Mouse (Mus musculus) limb, embryonic 13.5 days (tissue): ENCODE measurements at regions not wholly inside any gene's neighbourhood (a gene's known extent, or its start where the extent isn't known, plus 50 kb on each side); places are given as distances from the start of the nearest gene placed in this dataset.
"Not testable (repeated sequence)": the region's sequence is repeated elsewhere in the genome, so short reads cannot be mapped to it uniquely, and the experiment has no call there.

ENCODE experiments used
- ATAC-seq: fragments of 200-750 bp; cut with Nextera tagmentation; 2 replicates; pipeline ENCODE4 v1.8.0; 2017; ENCODE audit warnings: low read depth, moderate number of reproducible peaks, moderate TSS enrichment; ENCODE audit not compliant: low FRiP score
- H3K27ac ChIP-seq: fragments of 300-500 bp; sonication (generic); 2 replicates; pipeline ENCODE4 v1.5.1; 2015; ENCODE audit warnings: inconsistent platforms, mild to moderate bottlenecking, moderate library complexity
- H3K27me3 ChIP-seq: fragments of 300-500 bp; sonication (generic); 2 replicates; pipeline ENCODE4 v1.6.1; 2015; ENCODE audit warnings: mild to moderate bottlenecking, inconsistent platforms
- H3K36me3 ChIP-seq: fragments of 300-500 bp; sonication (generic); 2 replicates; pipeline ENCODE4 v1.6.1; 2015; ENCODE audit warnings: inconsistent platforms, mild to moderate bottlenecking, moderate library complexity
- H3K4me1 ChIP-seq: fragments of 300-500 bp; sonication (generic); 2 replicates; pipeline ENCODE4 v1.6.1; 2015; ENCODE audit warnings: inconsistent platforms
- H3K4me2 ChIP-seq: fragments of 300-500 bp; sonication (generic); replicated peaks from 2 replicates; pipeline ENCODE4 v1.6.1; 2015; ENCODE audit warnings: inconsistent platforms, mild to moderate bottlenecking, moderate library complexity
- H3K4me3 ChIP-seq: fragments of 300-500 bp; sonication (generic); 2 replicates; pipeline ENCODE4 v1.5.1; 2015; ENCODE audit warnings: moderate library complexity, mild to moderate bottlenecking, inconsistent platforms
- H3K9ac ChIP-seq: fragments of 300-500 bp; sonication (generic); 2 replicates; pipeline ENCODE4 v1.6.1; 2015; ENCODE audit warnings: mild to moderate bottlenecking, inconsistent platforms
- H3K9me3 ChIP-seq: fragments of 300-500 bp; sonication (generic); 2 replicates; pipeline ENCODE4 v1.6.1; 2016; ENCODE audit warnings: inconsistent platforms
- WGBS: fragments of 180-500 bp; shearing (Covaris S2); methylation state at CpG from one replicate; pipeline ENCODE4 v1.1.7; 2015; 5-methylcytosine and 5-hydroxymethylcytosine counted together

DNA sequence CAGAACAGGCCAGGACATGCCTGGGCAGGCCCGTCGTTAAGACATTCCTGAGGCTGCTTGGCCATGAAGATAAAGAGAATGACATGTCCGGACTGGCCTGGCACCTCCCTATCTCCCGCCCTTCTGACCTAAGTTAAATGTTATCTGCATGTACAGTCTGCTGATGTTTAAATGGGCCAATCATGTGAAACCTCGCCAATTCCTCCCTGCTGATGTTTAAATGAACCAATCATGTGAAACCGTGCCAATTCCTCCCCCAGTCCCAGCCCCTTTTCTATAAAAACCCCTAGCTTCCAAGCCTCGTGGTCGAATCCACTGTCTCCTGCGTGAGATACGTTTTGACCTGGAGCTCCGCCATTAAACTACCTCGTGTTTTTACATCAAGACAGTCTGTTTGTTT lies 119.5 kb upstream of the Fhl2 start:
- H3K4me1 ChIP-seq, H3K27ac ChIP-seq, H3K4me2 ChIP-seq, H3K36me3 ChIP-seq, H3K9me3 ChIP-seq, H3K9ac ChIP-seq, H3K27me3 ChIP-seq, ATAC-seq, H3K4me3 ChIP-seq: not testable (repeated sequence)
- 85% methylated on average over 12 of the region's 12 CpGs for WGBS

DNA sequence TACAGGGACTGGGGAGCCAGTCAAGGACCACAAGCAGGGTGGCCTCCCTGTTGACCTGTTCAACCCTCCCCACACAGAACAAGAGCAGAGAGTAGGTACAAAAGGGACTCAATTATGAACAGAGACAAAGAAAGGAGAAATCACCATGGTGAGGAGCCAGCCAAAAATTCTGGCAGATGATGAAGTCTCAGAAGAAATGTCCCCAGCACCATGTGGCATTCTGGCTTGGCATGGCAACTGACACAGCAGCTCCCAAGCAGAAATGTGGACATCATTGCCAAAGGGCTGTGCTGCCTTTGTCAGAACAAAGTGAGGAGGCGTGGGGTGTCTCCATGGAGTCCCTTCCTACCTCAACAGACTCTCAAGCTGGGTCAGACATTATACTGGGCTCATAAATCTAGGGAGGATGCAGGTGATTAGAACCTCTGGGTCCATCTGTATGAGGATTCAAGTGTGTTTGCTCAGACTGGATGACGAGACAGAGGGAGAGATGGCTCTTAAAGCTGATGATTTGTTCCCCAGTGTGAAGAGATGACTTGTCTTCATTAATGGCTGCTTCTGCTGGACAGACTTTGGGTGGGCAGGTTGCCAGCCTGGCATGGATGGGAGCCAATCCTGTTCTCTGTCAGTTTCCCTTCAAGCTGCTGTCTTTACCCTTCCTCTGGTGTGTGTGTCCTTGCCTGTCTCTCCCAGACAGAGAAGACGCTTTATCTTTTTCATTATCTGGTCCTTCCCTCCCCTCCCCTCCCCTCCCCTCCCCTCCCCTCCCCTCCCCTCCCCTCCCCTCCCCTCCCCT lies 120.5 kb upstream of the Fhl2 start:
- Histone ChIP-seq H3K4me3 (no peak overlapping the region), H3K9me3 (no peaks in the 10 kb centered on the region), H3K4me1 (no peaks in the 10 kb centered on the region), H3K9ac (no peak overlapping the region), H3K36me3 (no peaks in the 10 kb centered on the region), H3K27me3 (no peaks in the 10 kb centered on the region), H3K4me2 (no peak overlapping the region), H3K27ac (no peak overlapping the region)
- WGBS = 79% methylated on average over 3 of the region's 3 CpGs
- ATAC-seq = no peak

DNA sequence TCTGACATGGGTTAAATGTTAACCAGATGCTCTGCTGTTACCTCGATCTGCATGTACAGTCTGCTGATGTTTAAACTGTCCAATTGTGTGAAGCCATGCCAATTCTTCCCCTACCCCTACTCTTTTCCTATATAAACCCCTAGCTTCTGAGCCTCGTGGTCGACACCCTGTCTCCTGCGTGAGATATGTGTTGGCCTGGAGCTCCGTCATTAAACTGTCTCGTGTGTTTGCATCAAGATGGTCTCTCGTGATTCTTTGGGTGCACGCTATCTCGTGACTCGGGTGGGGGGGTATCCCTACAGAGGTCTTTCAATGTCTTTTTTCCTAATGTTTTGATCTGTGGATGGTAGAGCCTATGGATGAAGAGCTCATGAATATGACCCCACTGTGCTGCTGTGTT lies 110.9 kb upstream of the Nck2 start:
- not testable (repeated sequence) for ATAC-seq, H3K27me3 ChIP-seq, H3K4me2 ChIP-seq, H3K36me3 ChIP-seq, H3K27ac ChIP-seq, H3K4me1 ChIP-seq, H3K4me3 ChIP-seq, H3K9ac ChIP-seq
- 91% methylated on average over 10 of the region's 10 CpGs for WGBS
- H3K9me3 ChIP-seq = peaks cover 11% of the 10 kb centered on the region; the same call in 1 of the 2 replicates

DNA sequence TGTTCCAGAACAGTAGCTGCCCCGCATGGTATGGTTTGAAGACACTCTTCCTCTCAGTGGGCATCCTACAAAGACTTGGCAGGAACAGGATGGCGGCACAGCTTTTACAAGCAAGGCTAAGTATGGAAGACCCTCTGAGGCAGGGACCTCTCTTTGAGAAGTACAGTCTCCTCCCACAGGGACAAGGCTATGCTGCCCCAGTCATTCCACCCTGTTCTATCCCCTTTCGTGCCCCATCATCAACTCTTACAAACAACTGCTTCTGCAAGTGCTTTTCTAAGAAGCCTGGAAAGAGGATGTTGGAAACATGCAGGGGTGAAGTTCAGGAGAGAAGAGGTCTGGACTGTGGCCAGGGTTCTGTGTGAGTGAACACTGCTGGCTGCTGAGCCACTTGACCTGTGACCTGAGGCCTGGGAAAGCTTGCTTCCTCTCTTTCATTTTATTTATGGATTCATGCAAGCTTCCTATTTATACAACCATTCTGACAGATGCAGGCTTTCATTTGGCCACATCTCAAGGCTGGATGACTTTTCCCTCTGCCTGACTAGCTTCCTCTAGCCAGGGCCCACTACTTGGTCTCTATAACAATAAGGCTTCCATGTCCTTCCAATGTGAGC lies 107.1 kb upstream of the Nck2 start:
- peaks cover 11% of the 10 kb centered on the region; the same call in 1 of the 2 replicates for H3K9me3 ChIP-seq
- H3K27me3 ChIP-seq = no peaks in the 10 kb centered on the region
- no peak for ATAC-seq
- no peak overlapping the region for H3K27ac ChIP-seq
- 77% methylated on average over 3 of the region's 3 CpGs for WGBS
- no peak overlapping the region for H3K4me2 ChIP-seq
- H3K4me3 ChIP-seq = no peak overlapping the region
- no peak overlapping the region for H3K9ac ChIP-seq
- H3K4me1 ChIP-seq = no peaks in the 10 kb centered on the region
- H3K36me3 ChIP-seq = no peaks in the 10 kb centered on the region

DNA sequence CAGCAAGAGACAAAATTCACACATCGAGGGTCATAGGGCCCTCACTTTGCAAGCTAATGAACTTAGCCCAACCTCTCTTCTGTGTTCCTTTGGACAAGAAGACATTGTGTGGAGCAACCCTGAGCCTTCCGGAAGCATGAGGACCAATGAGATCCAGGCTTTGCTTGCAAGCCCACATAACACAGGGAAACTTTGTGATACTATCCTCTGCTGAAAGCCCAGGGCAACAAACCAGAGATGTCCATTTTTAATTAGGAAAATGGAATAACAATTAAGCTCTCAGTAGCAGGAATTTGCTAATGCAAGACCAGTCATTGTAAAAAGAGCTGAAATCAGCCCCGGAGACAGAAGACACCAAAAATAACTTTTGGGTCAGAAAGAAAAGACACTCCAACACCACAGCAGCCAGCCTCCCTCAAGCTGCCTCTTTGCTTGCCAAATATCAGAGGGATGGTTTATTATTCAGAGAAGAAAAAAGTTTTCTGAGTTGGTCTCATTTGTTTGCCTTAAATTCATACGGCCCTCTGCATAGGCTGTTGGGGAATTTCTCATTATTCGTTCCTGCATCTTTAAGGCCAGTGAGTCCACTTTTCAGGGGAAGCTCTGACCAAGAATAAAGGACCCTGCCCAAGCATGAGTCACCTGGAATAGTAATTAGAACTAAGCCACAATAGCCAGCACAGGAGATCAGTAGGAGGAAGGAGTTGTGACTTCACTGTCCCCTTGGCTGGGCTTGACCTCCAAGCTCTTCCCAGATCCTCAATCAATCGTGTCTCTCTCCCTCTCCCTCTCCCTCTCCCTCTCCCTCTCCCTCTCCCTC lies 106.1 kb upstream of the Nck2 start:
- Histone ChIP-seq H3K9ac (no peak overlapping the region), H3K4me3 (no peak overlapping the region), H3K9me3 (0 out of 2 replicates have a peak, but pooled peaks cover 6% of the 10 kb centered on the region), H3K27me3 (no peaks in the 10 kb centered on the region), H3K4me2 (no peak overlapping the region), H3K27ac (no peak overlapping the region), H3K36me3 (no peaks in the 10 kb centered on the region), H3K4me1 (no peaks in the 10 kb centered on the region)
- WGBS = 68% methylated on average over 6 of the region's 6 CpGs
- no peak for ATAC-seq

DNA sequence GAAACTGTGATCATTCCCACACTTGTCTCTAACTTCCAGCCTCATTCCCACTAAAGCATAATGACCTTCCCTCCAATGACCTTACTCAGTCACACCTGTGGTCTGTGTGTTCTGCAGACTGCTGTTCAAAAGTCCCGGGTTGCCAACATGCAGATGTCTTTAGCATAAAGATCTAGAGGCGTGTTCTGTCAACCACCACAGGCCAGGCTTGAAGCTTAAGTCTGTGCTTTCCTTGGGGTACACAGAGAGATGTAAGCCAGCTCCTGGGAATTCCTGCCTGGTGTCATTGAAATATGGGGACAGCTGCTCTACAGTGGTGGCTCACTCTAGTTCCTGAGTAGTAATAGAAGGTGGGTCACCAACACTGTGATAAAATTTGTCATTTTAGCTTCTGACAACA lies 101.5 kb upstream of the Nck2 start:
- H3K4me3 ChIP-seq = no peak overlapping the region

DNA sequence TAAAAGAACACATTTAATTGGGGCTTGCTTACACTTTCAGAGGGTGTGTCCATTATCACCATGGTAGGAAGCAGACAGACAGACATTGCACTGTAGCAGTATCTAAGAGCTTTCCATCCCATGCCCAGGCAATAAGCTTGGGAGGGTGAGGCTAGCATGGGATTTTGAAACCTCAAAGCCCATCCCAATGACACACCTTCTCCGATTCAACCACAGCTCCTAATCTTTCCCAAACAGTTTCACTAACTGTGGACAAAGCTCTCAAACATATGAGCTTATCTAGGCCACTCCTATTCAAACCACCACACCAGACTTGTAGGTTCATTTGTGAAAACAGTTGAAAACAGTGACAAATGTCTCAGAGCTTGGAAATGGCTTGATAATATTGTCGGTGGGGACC lies 101.0 kb upstream of the Nck2 start:
- Histone ChIP-seq H3K4me2 (no peak overlapping the region), H3K27ac (no peak overlapping the region), H3K36me3 (no peaks in the 10 kb centered on the region), H3K27me3 (no peaks in the 10 kb centered on the region), H3K9me3 (no peaks in the 10 kb centered on the region), H3K4me3 (no peak overlapping the region), H3K4me1 (no peaks in the 10 kb centered on the region), H3K9ac (no peak overlapping the region)
- ATAC-seq = no peak
- WGBS = 89% methylated on average over 2 of the region's 2 CpGs

More for the DNA sequence above, 101.5 kb upstream of the Nck2 start:
- H3K4me2 ChIP-seq = no peak overlapping the region
- H3K36me3 ChIP-seq = no peaks in the 10 kb centered on the region
- no peak overlapping the region for H3K9ac ChIP-seq
- no peaks in the 10 kb centered on the region for H3K4me1 ChIP-seq
- H3K27me3 ChIP-seq = no peaks in the 10 kb centered on the region
- ATAC-seq = no peak
- 71% methylated on average over 2 of the region's 2 CpGs for WGBS
- no peaks in the 10 kb centered on the region for H3K9me3 ChIP-seq
- H3K27ac ChIP-seq = no peak overlapping the region

DNA sequence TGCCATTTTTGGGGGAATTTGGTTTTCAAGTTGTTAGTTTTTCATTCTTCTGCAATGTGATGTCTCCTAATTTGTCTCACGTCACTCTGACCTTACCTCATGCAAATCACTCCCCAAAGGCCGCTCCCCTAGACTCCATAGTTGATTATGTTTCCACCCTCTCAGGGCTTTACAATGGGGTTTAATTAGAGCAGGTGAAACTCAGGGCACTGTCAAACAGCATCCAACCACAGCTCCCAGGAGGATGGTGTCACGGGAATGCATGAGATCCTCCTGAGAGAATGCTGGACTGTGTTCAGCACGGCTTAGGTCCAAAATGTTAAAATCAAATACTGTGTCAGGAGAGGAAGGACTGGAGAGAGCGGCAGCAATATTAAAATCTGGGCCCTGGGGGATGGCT lies 100.4 kb upstream of the Nck2 start:
- Histone ChIP-seq H3K9ac (no peak overlapping the region), H3K27me3 (no peaks in the 10 kb centered on the region), H3K4me2 (no peak overlapping the region), H3K36me3 (no peaks in the 10 kb centered on the region), H3K27ac (no peak overlapping the region), H3K9me3 (no peaks in the 10 kb centered on the region), H3K4me3 (no peak overlapping the region), H3K4me1 (no peaks in the 10 kb centered on the region)
- ATAC-seq = no peak
- WGBS = 77% methylated on average over 5 of the region's 5 CpGs

DNA sequence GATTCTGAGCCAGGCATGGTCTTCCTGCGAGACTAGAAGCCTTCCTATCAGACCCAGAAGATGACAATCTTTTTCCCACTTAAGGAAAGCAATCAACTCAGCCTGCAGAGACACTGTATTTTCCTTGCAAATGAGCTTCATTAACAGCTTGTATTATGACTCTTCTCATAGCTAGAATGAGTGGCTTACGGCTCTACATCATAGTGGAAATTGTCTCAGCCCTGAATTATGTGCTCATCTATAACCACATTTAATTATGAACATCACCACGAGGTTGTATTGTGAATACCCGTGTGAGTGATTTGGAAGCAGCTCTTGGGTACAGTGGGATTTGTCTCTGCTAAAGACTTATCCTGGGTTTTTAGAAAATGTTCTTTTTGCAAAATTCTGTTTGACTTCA lies 97.2 kb upstream of the Nck2 start:
- no peak overlapping the region for H3K4me3 ChIP-seq

DNA sequence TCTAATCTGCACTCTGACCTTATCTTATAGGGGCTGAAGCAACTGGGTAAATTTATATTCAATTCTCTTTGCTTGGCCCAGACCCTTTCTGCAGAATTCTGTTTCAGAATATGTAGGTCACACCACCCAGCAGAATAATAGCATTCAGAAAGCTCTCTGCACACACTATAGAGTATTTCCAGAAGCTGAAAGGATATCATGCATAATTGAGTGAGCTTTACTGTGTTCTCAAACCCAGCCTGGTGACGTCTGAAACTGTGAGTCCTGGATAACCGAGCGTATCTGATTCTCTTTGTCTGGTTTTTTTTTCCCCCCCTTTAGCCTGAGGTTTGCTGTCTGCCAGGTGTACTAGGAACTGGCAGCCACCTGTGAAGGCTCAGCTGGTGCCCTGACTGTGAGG lies 94.4 kb upstream of the Nck2 start:
- no peak for ATAC-seq
- no peak overlapping the region for H3K4me3 ChIP-seq
- 62% methylated on average over 3 of the region's 3 CpGs for WGBS
- no peak overlapping the region for H3K27ac ChIP-seq
- H3K4me2 ChIP-seq = no peak overlapping the region
- H3K9me3 ChIP-seq = no peaks in the 10 kb centered on the region
- H3K27me3 ChIP-seq = no peaks in the 10 kb centered on the region
- no peaks in the 10 kb centered on the region for H3K4me1 ChIP-seq
- no peaks in the 10 kb centered on the region for H3K36me3 ChIP-seq
- H3K9ac ChIP-seq = no peak overlapping the region

More for the DNA sequence above, 97.2 kb upstream of the Nck2 start:
- Histone ChIP-seq H3K27me3 (no peaks in the 10 kb centered on the region), H3K4me1 (no peaks in the 10 kb centered on the region), H3K36me3 (no peaks in the 10 kb centered on the region), H3K27ac (no peak overlapping the region), H3K9ac (no peak overlapping the region), H3K4me2 (no peak overlapping the region), H3K9me3 (no peaks in the 10 kb centered on the region)
- no peak for ATAC-seq
- WGBS = 86% methylated on average over 4 of the region's 4 CpGs

DNA sequence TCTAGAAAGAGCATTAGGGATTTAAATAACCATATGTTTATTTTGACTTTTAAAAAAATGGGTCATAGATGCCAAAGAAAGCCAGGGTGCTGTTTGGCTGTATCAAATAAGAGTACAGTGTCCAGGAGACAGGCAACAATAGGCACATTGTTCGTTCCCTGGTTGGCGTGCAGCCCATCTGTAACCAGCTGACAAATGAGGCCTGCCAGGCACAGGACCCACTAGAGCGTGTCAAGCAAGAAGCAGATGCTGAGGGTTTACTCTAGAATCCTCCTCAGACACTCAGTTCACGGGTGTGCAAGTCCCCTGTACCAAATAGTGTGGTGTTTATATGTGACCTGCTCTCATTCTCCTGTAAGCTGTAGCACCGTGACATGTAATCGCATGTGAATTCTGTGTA lies 86.2 kb upstream of the Nck2 start:
- no peak overlapping the region for H3K4me2 ChIP-seq
- 50% methylated on average over 6 of the region's 6 CpGs for WGBS
- no peak overlapping the region for H3K9ac ChIP-seq
- ATAC-seq = peak; percentile 61
- no peak overlapping the region for H3K4me3 ChIP-seq
- no peaks in the 10 kb centered on the region for H3K36me3 ChIP-seq
- peaks cover 24% of the 10 kb centered on the region for H3K4me1 ChIP-seq
- no peaks in the 10 kb centered on the region for H3K9me3 ChIP-seq
- H3K27me3 ChIP-seq = no peaks in the 10 kb centered on the region
- H3K27ac ChIP-seq = no peak overlapping the region; the same call in 1 of the 2 replicates

DNA sequence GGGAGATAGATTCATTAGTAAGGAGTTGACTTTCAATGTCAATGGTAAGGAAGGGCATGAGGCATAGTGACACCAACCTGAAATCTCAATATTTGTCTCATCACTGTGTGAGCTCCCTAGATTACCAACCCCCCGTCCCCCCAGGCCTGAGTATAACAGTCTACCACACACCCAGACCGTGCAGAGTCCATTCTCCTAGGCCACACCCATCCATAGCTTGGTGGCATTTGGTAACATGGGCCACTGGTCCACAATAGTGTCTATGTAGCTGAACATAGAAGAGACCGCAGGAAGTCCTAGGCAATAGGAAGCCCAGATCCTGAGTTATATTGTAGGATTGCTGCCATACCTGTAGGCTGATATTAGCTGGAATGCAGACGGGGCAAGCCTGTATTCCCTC lies 84.7 kb upstream of the Nck2 start:
- WGBS = 89% methylated on average over 4 of the region's 4 CpGs
- Histone ChIP-seq H3K4me2 (no peak overlapping the region), H3K4me3 (no peak overlapping the region), H3K27ac (no peak overlapping the region), H3K9me3 (no peaks in the 10 kb centered on the region), H3K27me3 (no peaks in the 10 kb centered on the region), H3K9ac (no peak overlapping the region), H3K4me1 (peaks cover 26% of the 10 kb centered on the region), H3K36me3 (no peaks in the 10 kb centered on the region)
- ATAC-seq = no peak
